Mouse (Mus musculus): ENCODE measurements around the gene St3gal6.
A peak's percentile ranks its signal among the peaks of the same experiment; 100 is the strongest.
"Not testable (repeated sequence)": the region's sequence is repeated elsewhere in the genome, so short reads cannot be mapped to it uniquely, and the experiment has no call there.

Gene St3gal6

DNA sequence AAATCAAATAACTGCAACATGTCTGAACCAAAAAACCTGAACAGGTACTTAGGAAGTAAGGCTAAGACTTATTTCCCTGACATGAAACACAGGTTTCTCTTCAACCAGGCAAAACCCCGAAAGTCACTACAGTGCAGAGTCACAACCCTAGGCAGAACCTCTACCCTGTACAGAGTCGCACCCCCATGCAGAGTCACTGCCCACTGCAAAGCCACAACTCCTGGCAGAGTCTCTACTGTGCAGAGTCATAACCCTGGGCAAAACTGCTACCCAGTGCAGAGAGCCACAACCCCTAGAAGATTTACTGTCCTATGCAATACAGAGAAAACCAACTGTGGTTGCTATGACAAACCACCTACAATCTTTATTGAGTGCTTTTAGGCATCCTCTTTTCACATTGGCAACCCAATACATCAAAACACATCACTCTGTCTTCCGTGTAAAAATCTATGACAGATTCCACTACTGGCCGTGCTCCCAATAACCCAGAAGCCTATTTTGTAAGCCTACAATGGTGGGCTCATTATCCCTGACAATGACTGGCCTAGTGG, 44.1 kb downstream of the St3gal6 start:
- DNase-seq (ENCODE audit: low read depth, low spot score): no peak

DNA sequence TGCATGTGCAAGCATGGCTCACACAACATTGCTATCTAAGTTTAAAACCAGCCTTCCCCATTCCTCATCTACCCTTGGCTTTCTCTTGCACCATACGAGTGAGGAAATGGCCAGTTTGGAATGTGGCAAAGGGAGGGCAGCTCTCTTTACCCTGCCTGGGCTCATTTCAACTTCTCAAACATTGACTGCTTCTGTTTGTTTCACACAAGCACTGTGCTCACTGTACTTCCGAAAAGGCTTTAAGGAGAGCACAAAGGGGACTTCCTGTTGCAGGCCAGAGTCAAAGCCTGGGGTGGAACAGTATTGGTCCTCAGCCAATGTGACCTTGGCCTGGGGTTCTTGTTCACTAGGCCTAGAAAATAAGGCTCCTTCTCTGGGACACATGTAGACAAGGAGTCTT, 47.7 kb downstream of the St3gal6 start:
- DNase-seq (ENCODE audit: low read depth, low spot score): no peak

DNA sequence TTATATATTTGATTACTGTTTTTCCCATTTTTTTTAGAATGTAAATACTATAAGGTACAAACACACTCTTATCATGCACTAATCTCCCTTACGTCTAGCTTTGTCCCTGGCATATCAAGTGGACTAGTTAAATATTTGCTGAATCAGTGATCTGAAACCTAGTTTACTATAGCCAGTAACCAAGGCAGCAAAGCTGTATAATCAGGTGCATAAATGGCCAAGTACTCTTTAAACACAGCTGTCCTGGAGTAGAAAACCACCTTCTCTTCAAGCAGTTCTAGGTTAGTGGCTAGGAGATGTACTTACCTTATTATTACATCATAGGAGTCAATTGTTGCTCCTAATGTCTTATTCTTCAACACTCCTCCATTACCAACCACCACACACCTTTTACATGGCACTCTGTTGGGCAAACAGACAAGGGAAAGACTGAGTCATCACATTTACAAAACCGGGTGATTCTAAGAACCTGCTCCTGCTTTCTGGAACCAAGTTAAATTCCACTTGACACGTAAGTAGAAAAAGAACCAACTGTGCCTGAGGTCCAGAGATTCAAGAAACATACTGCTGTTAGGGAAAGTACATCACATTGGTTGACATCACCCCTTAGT, 48.4 kb downstream of the St3gal6 start:
- DNase-seq (ENCODE audit: low read depth, low spot score): no peak

DNA sequence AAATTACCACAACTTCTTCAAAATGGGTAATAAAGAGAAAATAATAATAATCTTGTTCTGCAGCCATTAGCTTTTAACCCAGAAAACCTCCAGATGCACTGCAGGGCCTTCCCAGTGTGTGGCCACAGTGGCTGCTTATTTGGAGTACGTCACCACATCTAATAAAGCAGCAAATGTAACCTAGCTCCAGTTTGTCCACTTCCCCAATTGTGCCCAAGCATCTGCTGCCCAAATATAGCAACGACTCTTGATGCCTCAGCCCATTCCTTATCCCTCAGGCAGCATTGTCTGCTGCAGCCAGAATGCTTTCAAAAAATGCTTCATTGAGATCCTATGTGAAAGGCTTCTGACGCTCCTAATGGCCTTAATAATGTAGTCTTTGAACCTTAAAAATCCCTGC, 49.2 kb downstream of the St3gal6 start:
- DNase-seq (ENCODE audit: low read depth, low spot score): no peak

DNA sequence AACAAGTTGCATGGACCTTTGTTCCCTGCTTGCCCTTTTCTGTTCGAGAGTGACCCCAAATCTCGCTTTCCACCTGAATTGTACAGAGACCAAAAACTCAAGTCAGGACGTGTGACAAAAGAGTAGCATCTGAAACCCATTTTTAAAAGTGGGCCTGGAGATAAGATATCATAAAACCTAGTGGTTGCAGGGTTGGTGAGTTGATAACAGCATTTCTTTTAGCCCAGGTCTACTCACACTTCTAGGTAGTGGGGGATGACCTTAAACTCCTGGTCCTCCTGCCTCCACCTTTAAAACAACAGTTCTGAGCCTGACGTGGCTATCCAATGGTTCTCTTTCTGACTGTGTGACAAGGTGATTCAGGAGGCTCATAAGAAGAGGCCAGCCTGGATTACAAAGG, 53.2 kb downstream of the St3gal6 start:
- DNase-seq (ENCODE audit: low read depth, low spot score): no peak

DNA sequence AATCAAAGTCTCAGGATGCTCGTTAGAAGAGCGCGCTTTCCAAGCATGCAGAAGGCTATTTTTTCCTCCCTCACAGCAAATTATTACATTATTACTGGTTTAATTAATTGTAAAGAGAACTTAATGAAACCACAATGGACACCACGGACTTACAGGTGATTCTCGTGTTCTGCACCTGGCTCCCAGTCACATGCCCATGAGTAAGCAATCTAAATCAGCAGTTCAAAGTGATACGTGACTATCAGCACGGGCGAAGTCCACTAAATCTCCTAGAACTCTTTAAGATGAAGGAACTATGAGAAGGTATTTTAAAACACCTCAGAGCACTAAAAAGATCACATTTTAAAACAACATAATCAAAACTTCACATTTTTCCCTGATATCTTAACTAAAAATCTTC, 54.0 kb downstream of the St3gal6 start:
- DNase-seq (ENCODE audit: low read depth, low spot score): no peak

DNA sequence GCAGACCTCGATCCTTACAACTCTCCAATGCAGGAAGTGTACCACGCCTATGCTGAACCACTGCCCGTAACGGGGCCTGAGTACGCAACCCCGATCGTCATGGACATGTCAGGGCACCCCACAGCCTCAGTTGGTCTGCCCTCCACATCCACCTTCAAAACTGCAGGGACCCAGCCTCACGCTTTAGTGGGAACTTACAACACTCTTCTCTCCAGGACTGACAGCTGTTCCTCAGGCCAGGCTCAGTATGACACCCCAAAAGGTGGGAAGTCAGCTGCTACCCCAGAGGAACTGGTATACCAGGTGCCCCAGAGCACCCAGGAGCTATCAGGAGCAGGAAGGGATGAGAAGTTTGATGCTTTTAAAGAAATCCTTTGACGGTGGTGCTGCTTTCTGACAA, 58.6 kb downstream of the St3gal6 start:
- no peak for DNase-seq (ENCODE audit: low read depth, low spot score)

DNA sequence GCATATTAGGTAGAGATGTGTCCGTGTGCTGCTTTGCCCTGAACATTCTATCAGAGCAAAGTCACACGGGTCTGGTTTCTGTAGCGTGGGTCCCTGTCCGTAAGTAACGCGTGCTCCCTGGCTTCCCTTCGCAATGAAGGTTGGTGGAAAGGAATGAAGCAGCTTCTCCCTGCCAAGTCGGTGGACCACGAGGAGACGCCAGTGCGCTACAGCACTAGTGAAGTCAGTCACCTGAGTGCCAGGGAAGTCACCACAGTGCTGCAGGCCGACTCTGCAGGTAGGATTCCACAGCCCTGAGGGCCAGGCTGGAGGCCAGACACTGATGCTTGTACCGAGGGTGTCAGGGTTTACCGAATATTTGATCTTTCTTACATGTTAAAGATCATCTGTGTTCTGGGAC, 60.0 kb downstream of the St3gal6 start:
- no peak for DNase-seq (ENCODE audit: low read depth, low spot score)

DNA sequence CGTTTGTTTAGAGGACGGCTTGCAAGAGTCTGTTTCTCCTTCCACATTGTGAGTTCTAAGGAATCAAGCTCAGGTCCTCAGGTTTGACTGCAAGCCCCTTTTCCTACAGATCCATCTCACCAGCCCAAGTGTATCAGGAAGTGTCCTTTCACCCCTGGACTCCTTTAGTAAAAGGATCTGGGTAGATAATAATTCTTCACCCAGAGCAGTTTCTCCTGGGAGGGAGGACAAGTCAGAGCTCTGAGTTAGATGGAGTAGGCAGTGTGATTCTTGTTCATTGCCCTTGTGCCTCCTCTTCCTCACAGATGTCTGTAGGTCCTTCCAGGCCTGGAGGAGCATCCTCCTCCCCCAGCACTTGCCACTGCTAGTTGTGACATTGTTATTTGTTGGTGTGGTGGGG, 61.5 kb downstream of the St3gal6 start:
- DNase-seq (ENCODE audit: low read depth, low spot score): no peak

DNA sequence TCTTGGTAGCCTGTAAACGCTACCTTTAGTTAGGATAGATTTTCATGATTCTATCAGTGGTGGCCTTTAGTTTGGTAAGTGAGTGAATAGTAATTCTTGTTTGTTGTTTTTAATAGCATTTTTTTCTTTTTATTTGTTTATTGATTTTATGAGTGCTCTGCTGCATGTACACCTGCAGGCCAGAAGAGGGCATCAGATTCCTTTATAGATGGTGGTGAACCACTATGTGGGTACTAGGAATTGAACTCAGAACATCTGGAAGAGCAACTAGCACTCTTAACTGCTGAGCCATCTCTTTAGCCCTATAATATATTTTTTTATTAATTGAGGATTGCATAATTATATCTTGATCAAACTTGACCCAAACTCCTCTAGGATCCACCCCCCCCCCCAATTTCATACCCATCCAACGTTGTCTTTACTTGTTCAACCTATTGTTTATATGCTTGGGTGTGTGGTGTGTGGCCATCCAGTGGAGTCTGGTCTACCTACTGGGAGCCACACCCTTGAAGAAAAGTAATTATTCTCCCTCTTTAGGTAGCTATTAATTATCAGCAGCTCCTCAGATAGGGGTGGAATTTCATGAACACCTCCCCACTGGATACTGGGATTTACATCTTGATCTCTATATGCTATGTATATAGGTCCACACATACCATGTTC, 62.1 kb downstream of the St3gal6 start:
- no peak for DNase-seq (ENCODE audit: low read depth, low spot score)

DNA sequence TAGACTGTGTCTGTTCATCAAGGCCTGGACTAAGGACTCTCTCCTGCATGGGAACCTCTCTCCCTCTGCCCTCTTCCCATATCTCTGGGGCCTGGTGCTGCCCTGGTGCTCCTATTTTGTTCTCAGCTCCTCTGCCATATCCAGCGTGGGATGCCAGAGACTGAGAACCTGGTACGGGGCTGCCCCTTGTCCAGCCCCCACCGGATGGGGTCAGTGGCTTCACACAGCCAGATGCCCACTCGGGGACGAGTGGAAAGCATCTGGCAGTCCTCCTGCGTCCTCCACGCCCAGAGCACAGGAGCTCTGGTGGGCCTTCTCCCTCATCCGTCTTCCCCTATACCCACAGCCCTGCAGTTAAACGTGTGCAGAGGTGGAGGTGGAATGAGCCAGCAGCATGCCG, 63.7 kb downstream of the St3gal6 start:
- no peak for DNase-seq (ENCODE audit: low read depth, low spot score)

DNA sequence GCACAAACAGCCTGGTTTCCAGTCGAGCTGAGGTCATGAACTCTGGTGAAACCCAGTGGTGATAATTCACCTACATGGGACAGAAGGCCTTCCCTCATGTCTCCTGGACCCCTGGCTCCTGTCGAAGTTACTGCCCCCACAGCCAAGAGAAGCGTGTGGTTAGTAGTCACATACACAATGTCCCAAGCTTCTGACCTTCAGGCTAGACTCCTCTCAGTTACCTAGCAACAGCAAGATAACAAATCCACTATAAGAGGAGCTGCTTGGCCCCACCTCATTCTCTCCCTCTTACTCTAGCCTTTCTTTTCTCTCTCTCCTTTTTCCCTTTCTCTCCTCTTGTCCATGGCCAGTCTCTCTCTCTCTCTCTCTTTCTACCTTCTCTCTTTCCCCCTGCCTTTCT, 64.1 kb downstream of the St3gal6 start:
- not testable (repeated sequence) for DNase-seq (ENCODE audit: low read depth, low spot score)

DNA sequence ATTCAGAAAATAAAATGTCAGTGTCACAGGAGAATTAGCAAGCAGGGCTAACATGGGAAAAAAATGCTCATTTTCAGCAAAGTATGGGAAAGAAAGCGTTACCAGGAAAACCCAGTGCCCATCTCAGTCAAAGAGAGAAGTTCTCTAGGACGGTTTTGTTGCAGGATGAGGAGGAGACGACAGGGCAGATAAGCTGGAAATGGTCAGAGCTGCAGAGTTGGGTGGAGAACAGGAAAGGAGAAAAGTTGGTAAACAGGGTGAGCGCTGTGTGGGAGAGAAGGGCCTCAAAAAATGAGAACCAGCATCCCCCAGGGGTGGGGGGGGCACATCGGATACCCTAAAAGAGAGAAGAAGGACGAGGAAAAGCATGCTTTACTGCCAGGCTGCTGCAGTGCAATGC, 67.1 kb downstream of the St3gal6 start:
- DNase-seq (ENCODE audit: low read depth, low spot score): no peak

DNA sequence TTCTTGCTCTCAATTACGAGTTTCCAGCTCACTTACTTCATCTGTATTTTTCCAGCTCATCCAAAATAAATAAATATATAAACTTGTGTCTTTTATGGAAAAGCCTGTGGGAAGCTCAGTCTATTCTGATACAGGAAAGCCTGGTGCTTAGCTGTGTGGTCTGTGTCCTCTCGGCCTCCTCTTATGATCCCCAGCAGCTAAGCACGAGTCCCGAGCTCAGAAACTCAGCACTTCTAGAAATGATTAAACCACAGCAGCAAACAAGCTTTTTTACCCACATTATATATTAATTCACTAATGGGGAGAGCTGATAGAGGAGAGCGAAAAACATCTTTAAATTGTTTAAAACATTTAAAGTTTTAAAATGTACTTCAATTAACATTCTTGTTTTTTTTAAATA, 67.6 kb downstream of the St3gal6 start:
- DNase-seq (ENCODE audit: low read depth, low spot score): no peak

DNA sequence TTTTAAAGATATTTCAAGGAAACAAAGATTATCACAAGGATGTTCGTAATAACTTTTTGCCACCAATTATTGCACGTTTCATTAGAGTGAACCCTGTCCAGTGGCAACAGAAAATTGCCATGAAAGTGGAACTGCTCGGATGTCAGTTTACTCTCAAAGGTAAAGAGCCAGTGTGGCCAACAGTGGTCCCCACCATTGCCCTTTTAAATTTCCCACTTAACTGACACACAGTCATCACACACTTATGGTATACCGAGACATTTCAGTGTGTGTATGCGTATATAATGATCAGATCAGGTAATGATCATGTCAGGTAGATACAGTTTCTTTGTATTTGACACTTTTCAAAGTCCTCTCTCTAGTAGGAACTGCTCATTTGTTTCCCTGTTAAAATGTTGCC, 68.9 kb downstream of the St3gal6 start:
- DNase-seq (ENCODE audit: low read depth, low spot score): no peak

DNA sequence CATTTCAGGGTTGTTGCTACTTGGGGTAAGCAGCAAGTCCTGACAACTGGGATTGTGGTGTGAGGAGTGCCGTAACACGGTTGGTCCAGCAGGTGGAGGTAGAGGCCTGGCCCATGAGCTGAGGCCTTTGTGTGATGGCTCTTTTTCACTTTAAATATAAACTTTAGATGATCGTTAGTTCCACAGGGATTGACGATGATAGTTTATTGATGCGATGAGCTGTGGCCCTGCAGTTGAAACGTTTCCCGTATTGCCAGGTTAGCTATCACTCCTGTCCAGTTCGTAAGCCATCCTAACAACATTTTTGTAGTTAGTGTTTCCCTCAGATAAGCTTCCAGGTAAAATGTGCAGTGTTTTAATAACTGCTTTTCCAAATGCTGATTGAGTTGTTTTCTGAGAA, 69.4 kb downstream of the St3gal6 start:
- DNase-seq (ENCODE audit: low read depth, low spot score): peak; percentile 28

DNA sequence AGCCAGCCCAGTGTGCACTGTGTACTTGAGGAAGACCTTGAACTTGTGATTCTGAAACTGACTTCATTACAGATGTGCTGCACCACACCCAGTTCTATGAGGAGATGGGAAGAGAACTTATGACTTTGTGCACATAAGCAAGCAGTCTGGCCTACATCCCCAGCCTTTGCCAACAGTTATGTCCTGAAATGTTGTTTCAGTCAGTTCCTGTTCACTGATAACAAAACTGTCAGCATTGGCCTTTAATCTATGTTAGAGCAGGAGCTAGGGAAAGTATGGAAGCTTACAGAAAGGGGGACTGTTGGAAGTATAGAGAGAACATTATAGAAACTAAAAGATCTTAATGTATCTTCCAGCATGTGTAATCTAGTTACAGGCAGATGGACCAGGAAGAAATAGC, 70.2 kb downstream of the St3gal6 start:
- DNase-seq (ENCODE audit: low read depth, low spot score): no peak

DNA sequence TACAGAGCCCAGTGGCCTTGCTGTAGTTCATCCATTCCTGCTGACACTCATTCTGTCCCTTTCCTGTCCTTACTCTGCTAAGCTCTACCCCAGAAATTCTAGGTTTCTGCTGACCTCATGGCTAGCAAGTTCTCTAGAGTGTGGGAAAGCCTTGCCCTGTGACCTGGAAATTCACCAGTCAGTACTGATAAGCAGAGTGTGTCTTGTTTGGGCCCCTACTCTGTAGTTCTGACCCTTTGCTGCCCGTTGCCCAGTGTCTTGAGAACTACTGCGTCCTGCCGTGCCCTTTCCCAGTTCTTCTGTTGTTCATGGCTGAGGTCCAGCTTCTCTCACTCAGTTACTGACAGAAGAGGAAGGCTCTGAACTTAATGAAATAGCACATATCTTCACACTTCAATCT, 70.9 kb downstream of the St3gal6 start:
- DNase-seq (ENCODE audit: low read depth, low spot score): no peak

DNA sequence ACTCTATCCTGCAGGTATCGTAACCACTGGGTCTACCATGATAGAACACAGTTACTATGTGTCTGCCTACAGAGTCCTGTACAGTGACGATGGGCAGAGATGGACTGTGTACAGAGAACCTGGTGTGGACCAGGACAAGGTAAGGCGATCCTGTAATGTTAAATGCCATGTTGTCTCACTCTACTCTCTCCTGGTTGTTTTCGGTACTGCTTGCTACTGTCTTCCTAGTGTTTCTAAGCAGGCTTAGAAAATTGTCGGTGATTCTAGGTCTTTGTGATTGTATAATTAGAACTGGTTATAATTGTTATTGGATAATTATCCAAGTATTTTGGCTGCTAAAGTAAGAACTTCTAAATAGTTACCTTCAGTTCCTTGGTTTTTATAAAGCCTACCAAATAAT, 72.4 kb downstream of the St3gal6 start:
- DNase-seq (ENCODE audit: low read depth, low spot score): no peak

DNA sequence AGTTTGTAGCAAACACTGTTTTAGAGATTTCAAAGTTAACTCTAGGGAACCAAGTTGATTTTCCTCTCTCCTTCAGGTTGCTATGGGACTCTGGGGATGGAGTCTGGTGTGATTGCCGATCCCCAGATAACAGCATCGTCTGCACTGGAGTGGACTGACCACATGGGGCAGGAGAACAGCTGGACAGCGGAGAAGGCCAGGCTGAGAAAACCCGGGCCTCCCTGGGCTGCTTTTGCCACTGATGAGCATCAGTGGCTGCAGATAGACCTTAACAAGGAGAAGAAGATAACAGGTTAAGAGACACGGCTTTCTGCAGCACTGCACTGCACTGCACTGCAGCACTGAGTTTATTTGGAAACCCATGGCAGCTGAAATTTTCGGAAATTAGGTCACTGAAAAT, 73.4 kb downstream of the St3gal6 start:
- no peak for DNase-seq (ENCODE audit: low read depth, low spot score)

DNA sequence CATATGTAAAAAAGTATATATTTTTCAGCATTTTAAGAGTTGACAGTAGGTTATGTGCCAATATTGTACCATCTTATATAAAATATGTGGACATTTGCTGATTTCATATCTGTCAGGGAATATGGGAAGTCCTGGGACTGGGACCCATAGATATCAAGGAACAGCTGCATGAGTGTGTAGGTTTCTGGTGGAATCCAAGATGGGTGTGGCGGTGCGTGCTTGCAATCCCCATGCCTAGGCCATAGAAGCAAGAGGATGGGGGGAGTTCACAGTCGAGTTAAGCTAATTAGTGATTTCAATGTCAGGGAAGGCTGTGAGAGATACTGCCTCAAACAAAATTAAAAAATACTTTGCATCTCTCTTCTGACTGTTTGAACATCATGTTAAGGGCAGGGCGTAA, 75.0 kb downstream of the St3gal6 start:
- no peak for DNase-seq (ENCODE audit: low read depth, low spot score)

DNA sequence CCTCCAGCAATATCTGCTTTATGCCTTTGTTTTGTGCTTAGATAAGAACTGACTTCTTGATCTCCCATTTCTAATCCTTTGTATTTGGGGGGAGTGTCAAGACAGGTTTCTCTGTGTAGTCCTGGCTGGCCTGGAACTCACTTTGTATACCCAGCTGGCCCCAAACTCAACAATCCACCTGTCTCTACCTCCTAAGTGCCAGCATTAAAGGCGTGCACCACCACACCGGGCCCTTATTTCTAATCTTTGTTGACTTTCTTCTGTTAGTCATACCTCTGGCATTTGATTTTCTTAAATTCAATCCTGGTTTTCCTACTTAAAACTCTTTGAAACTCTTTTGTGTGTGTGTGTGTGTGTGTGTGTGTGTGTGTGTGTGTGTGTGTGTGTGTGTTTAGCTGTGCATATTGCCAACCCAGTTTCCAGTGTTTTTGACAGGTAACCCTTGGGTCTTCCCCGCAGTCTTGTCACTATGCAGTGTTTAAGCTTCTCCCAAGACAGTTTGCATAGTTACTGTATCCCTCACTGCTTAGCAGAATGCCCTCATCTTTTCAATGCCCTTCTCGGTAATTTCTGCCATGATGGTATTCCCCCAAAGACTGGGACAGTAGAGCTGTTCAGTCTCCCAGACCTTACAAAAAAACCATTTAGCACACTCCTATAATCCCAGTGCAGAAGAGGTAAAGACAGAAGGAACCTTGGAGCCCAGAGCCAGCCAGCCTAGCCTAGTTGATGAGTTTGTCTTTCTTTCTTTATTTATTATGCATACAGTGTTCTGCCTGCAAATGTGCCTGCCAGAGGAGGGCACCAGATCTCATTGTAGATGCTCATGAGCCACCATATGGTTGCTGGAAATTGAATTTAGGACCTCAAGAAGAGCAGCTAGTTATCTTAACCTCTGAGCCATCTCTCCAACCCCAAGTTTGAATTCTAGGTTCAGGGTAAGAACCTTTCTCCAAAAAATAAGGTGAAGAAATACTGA, 77.5 kb downstream of the St3gal6 start:
- DNase-seq (ENCODE audit: low read depth, low spot score): no peak

All from WW6 (cell line).